Mouse (Mus musculus) CD4-positive, CD25-positive, alpha-beta regulatory T cell, adult 2 months (primary cell): ENCODE data around the gene Pcdh10.

Source experiments
- DNase-seq: peaks from one replicate; pipeline ENCODE4 v3.0.0-alpha.2; 2012; ENCODE audit warnings: low read depth, low spot score

Gene Pcdh10

DNA sequence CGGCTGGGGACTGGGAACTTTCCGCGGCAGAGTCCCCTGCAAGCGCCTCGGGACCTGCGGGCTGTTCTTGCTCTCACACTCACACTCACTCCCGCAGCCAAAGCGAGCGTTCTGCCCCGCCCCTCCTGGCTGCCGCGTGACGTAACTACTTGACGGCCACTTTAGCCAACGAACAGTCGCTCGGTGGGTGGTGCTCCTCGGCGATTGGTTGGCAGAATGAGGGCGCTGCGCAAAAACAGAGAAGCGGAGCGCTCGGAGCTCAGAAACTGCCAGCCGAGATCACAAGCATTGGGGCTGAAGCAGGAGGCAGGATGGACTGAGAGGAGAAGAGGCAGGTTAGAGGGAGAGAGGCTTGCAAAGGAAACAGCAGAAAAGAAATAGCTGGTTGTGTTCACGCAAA, at the start of gene Pcdh10:
Gene Pcdh10, plus strand, starts transcription at position 254 of the 400 bp plus-strand sequence.
- DNase-seq: no peak

DNA sequence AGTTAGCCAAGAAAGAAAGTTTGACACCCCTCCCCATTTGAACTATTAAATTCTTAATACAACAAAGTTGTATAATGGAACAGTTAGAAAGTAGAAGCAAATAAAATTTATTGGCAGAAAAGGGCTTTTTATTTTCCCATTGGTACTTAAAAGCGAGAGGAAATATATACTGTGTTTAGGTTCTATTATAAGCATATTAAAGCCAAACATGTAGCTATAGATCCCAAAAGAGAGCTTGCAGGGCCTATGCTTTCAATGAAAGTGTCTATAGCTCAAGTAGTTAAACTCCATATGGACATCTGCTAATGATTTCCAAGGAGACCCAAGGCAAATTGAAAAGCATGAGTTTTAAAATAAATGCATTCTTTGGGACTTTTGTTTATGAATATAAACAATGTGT, 22.3 kb upstream of the Pcdh10 start:
- no peak for DNase-seq

DNA sequence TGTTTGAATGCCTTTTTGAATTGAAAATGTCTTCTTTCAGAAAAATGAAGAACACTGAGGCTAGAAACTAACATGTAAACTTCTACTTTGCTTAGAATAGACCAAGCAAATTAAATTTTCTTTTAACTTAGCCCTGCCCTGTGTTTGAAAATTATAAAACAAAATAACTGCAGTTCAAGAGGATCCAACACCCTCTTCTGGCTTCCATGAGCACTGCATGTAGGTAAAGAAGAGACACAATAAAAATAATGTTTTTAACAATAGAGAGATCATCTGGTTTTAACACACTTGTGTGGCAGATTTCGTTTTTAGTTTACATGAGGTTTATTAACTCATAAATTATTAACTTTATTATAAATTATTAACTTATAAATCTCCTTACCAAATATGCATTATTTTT, 9.2 kb upstream of the Pcdh10 start:
- no peak for DNase-seq

DNA sequence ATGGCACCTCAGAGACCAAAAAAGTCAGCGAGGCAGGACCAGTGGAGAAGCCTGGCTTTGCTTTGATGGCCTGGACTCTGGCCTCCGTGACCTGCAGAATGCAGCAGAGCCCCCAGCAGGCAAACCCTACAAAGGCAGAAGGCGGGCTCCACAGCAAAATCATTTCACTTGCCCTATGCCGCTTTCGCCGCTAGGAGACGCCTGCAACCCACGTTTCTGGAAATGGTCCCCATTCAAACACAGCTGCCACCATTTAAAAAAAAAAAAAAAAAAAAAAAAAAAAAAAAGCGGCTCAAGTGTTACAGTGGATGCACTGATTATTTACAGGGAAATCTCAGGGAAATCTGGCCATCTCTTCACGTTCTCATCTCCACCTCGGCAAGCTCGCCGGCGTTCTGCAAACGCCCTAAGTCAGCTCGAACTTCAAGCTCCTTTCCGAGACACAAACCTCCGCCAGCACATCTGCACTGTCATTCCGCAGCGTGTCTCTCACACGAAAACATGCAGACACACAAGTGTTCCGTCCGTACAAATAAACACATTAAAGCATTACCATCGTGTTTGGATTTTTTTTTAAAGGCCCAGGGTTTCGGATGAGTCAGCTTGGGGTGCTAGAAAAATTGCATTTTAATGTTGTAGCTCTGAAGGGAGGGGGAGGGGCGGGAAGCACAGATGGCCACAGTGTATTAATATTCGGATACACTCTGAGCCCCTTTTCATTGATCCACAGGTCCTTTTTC, 2.3 kb upstream of the Pcdh10 start:
- no peak for DNase-seq

DNA sequence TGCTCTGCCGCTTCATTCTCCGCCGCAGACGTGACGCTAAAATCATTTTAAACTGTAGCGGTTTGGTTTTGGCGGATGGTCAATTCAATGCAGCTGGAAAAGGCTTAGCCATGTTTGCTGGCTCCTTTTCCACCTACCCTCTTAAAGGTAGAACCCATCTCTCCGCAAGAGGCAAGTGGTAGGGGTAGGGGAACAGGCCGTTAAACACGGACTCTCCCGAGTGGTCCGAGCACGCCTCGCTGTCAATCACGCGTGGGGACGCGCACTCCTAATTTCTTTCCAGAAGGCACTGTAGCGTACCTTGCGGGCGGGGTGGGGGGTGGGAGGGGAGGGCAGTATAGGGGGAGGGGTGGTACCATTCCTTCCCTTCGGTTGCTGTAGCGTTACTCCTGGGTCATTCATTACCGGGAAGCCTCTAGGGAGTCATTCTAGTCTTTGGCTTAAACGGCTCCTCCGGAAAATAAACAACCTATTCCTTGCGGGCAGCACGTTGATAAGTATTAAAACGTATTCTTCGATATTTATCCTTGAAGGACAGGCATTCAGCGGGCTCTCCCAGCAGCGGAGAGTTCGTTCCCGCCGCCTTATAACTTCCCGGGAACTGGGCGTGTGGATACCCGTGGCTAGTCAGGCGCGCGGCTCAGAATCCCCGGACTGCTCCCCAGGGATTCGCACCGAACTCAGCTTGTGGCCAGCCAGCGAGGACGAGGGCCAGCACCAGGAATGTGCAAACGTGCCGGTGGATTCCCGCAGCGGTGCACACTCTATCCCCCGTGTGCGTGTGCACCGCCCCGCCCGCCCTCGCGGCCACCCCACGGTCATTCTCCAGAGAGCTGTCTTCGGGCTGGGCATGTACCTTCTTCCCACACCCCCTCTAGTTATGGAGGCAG, 1.5 kb upstream of the Pcdh10 start:
- no peak for DNase-seq

DNA sequence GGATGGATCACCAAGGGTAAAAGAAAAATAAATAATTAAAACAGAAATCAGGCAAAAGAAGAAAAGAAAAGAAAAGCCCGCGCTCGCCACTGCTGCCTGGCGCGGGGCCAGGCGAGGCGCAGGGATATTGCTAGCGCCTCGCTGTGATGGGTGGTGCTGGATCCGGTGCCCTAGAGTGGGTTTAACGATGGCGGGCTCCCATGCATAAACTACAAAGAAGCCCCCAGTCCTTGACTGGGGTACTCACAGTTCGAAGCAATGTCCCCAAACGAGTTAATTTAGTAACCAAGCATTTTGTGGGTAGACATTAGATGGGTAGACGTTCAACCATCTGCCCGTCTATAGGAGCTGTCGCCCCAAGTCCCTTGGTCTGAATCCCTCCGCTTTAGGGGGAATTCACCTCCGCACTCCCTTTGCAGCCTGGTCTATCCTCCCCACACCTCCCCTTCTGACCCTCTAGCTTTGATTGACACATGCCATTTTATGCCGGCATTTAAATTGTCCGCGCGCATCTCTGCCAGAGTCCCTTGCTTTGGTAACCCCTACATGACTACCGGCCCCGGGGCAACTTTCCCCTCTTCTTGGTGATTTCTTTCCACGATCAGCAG, 703 bp upstream of the Pcdh10 start:
- DNase-seq: no peak

DNA sequence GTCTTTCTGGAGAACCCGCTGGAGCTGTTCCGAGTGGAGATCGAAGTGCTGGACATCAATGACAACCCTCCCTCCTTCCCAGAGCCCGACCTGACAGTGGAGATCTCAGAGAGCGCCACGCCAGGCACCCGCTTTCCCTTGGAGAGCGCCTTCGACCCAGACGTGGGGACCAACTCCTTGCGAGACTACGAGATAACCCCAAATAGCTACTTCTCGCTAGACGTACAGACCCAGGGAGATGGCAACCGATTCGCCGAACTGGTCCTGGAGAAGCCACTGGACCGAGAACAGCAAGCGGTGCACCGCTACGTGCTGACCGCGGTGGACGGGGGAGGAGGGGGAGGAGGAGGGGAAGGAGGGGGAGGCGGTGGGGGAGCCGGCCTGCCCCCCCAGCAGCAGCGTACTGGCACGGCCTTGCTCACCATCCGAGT, 1.4 kb downstream of the Pcdh10 start:
- no peak for DNase-seq

DNA sequence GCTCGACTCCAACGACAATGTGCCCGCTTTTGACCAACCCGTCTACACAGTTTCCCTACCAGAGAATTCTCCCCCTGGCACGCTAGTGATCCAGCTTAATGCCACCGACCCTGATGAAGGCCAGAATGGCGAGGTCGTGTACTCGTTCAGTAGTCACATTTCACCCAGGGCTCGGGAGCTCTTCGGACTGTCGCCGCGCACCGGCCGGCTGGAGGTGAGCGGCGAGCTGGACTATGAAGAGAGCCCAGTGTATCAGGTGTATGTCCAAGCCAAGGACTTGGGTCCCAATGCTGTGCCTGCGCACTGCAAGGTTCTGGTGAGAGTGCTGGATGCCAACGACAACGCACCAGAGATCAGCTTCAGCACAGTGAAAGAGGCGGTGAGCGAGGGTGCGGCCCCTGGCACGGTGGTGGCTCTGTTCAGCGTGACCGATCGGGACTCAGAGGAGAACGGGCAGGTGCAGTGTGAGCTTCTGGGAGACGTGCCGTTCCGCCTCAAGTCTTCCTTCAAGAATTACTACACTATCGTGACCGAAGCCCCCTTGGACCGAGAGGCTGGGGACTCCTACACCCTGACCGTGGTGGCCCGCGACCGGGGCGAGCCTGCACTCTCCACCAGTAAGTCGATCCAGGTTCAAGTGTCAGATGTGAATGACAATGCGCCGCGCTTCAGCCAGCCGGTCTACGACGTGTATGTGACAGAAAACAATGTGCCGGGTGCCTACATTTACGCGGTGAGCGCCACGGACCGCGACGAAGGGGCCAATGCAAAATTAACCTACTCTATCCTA, 2.0 kb downstream of the Pcdh10 start:
- no peak for DNase-seq

DNA sequence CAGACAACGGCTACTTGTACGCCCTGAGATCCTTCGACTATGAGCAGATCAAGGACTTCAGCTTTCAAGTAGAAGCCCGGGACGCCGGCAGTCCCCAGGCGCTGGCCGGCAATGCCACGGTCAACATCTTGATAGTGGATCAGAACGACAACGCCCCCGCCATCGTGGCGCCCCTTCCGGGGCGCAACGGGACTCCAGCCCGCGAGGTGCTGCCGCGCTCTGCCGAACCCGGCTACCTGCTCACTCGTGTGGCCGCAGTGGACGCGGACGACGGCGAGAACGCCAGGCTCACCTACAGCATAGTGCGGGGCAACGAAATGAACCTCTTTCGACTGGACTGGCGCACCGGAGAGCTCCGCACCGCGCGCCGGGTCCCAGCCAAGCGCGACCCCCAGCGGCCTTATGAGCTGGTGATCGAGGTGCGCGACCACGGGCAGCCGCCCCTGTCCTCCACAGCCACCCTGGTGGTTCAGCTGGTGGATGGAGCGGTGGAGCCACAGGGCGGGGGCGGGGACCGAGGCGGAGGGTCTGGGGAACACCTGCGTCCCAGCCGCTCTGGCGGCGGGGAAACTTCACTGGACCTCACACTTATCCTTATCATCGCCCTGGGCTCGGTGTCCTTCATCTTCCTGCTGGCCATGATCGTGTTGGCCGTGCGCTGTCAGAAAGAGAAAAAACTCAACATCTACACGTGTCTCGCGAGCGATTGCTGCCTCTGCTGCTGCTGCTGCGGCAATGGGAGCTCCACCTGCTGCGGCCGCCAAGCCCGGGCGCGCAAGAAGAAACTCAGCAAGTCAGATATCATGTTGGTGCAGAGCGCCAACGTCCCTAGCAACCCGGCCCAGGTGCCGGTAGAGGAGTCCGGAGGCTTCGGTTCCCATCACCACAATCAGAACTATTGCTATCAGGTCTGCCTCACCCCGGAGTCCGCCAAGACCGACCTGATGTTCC, 2.9 kb downstream of the Pcdh10 start:
- no peak for DNase-seq

DNA sequence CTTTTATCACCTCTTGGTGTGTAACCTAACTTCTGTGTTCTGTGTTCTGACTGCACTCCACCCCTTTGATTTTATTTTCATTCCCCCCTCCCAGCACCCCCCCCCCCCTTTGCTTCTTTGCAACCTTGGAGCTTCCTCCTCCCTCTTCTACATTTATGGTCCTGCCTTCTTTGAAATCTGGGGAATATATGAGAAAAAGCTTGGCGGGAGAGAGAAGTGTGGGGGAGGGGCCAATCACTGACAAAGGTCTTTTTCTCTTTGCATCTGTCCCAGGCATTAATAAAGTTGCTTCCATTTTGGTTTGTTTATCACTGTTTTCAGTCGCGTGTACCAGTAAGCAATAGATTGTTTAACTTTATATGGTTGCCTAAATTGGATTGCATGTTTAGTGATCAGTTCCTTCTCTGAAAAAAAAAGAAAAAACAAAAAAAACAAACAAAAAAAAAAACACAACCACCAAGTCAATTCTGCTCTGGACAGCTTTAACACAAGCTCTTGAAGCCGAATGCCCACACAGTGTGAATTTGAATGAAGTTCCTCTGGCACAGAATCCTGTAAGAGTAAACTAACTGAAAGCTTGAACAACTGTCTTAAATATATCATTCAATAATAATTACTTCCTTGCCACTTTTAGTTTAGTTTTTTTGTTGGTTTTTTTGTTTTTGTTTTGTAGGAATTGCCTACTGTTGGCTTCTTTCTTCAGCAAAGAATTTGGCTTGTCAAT, 4.0 kb downstream of the Pcdh10 start:
- DNase-seq: no peak

DNA sequence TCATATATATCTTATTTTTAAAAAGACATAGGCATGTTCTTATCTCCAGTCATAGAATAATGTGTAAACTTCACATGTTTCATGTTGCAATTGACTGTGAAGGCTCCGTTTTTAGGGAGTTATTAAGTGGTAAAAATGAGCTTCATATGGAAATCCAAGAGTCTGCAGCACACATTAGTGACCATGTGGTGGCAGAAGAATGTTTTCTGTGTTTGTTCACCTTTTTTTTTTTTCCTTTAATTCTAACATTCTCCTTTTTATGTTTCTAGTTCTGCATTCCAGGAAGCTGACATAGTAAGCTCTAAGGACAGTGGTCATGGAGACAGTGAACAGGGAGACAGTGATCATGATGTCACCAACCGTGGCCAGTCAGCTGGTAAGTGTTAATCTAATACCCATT, 5.6 kb downstream of the Pcdh10 start:
- DNase-seq: no peak

DNA sequence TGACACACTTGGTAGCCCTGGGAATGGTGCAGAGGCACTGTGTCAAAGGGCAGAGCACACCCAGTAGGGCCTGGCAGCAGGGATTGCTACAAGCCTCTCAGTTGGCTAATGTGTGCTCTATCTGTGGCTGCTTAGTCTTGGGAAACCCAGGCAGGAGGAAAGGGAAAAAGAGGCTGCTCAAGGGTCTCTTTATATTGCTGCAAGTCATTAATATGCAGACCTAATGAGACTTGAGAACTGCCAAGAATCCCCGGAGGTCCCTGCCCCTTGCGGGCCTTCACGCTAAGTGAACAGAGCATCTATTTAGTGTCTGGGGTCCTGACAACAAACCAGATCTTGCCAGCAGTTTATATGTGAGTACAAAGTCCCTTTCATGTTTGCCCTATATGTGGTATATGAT, 6.8 kb downstream of the Pcdh10 start:
- DNase-seq: no peak

DNA sequence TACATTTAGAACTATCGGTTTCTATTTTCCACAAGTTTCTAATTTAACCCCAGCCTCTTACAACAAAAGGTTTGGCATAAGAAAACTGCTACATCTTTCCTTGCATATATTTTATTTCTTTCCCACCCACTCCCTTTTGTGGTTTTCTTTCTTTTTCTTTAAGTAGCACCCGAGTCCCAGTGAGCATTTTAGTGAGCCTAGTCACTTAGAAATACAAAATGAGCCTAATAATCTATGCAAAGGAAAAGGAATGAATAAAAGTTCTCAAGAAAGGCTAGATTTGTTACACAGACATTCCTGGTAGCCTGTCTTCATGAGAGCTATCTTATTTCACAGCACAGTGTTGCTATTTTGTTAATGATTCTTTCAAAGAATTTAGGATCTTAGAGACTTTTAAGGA, 7.3 kb downstream of the Pcdh10 start:
- DNase-seq: no peak

DNA sequence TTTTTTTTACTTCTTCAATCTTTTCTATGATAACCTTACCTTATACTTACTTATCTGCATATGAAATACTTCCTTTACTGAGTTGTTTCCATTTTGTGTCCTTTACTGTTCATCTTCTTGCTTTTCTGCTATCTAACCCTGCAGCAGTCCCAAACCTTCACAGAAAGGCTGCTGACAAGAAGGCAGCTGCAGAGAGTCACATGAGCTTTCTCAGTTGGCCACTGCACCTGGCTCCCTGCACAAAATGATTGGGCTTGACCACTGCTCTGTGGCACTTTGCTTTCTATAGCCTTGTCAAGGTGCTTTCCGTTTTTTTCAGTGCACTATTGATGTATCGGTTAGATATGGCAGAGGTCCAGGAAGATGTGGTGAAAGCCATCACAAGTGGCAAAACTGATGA, 8.3 kb downstream of the Pcdh10 start:
- DNase-seq: no peak

DNA sequence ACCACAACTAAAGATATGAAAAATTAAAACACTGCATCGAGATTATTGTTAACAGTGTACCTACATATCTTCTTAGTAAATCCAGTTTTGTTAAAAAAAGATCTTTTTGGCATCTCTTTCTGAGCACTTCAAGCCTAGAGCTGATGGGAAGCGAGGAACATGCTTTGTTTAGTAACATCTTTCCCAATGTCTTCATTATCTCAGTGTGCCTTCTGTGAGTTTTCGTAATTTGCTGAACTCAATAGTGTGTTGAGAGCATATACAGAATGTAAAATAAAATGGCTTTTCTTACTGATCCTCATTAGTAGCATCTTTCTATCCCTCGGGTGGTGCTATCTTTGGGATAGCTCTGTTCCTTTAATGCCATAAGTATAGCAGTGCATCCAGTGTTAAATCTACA, 18.9 kb downstream of the Pcdh10 start:
- no peak for DNase-seq

DNA sequence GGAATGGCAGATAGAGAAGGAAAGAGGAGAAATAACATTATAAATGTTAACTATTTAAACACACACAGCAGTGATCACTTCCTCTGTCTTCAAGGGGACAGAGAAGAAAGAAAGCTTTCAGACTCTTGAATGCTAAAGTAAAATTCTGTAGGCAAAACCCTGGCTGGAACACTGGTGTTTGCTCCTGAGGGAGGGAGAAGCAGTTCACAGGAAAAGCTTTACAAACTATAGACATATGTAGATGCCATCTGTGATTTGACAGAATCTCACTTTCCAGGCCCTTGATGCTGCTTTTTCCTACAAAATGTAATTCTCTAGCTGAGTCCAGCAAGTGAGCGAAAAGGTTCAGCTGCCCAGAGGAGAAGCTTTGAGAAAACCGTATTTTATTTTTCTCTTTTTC, 25.0 kb downstream of the Pcdh10 start:
- no peak for DNase-seq

DNA sequence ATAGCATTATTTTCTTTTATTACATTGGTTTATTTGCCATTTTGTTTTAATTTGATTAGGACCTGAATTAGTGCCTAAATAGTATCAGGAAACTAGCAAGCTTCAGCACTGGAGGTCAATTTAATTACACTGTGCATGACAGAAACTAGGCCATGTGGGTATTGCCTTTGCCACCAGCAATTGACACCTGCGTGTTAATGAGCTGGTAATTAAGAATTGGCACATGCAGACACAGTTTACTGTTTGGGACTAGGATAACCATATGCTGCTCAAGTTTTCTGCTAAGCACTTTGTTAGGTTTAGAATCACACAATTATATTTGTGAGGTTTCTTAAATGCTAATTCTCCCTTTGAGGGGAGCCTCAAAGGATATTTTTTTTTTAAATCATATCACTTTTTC, 53.5 kb downstream of the Pcdh10 start:
- no peak for DNase-seq

DNA sequence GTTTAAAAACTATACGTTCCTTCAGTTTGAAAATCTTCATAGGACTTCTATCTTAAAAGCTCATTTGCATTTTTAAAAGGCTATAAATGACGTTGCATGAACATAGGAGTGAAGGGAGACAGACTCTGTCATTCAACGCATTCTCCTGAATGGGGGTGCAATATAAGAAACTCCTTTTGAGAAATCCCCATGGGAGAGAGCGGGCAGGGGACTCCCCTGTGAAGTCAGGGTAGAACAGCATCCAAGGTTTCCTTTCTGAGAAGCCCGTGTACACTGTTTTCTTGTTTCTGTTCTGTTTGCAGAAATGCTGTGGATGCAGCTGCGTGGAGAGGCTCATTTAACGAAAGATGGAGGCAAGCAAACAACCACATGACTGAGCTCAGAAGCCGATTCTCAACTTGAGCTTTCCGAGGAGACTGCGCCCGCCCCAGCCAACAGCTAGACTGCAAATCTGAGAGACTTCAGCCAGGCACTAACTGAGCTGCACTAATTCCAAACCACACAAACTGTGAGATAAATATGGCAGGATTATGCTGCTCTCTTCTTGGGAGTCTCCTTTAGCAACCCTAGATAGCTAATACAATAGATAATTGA, 54.1 kb downstream of the Pcdh10 start:
- no peak for DNase-seq
